Mouse (Mus musculus): ENCODE results near the gene Prpf6.

- no peak for TF ChIP-seq CTCF (IDR thresholded peaks at IDR 0.05; ENCODE audit: borderline replicate concordance, insufficient read depth, low read depth, low read length)
- no peak for TF ChIP-seq POLR2A (IDR thresholded peaks at IDR 0.05; ENCODE audit: borderline replicate concordance, insufficient read depth, low read length)
Observed at GRCm38 (mm10) chr2:181578790-181579618, 12.7 kb upstream of the Prpf6 start.
